Comparison of ENCODE assay signal across 9 mouse cellular contexts in genomic region chr6:124782436-124782835, GRCm38 (mm10). TPM values are rescaled to one million over a fixed set of nuclear protein-coding genes. Genes with fewer than 3 reads are reported as not detected.
DNase-seq lines count a peak whose midpoint lies in the region; ATAC-seq and TF ChIP-seq lines count a peak whose summit lies in the region.
"Had no signal": no experiment of that assay in that cellular context is flagged by ENCODE, and none has a peak within 500 bp of the region (broad histone marks: within the 10 kb centered on the region; RNA-seq: fewer than 3 reads in every experiment).

No protein-coding gene starts in this region.

- no peaks in the 10 kb centered on the region for H3K27me3 ChIP-seq in forebrain, postnatal 0 days (ENCODE audit: insufficient read depth, low read length)

- H3K27ac ChIP-seq in forebrain, postnatal 0 days (ENCODE audit: low read depth, low read length): no peak overlapping the region

- H3K36me3 ChIP-seq in forebrain, postnatal 0 days (ENCODE audit: insufficient read depth): no peaks in the 10 kb centered on the region

- H3K4me2 ChIP-seq in forebrain, postnatal 0 days (ENCODE audit: low read depth): no peak overlapping the region

- H3K4me1 ChIP-seq in forebrain, postnatal 0 days (ENCODE audit: insufficient read depth): peaks cover 2% of the 10 kb centered on the region; the same call in 1 of the 2 replicates

- no peak for TF ChIP-seq CTCF in forebrain, postnatal 0 days (IDR thresholded peaks at IDR 0.05; ENCODE audit: low read depth)

- H3K9me3 ChIP-seq in forebrain, postnatal 0 days (ENCODE audit: low read length): no peaks in the 10 kb centered on the region

- peak; percentile 23 to 28 for DNase-seq in cerebellum, postnatal 25 days
- no peak for DNase-seq in cerebellum, adult 9-11 months
- peak; percentile 67 for DNase-seq in MN1 (ENCODE audit: low spot score)
- no peak for DNase-seq in forebrain, postnatal 0 days
- DNase-seq in kidney, postnatal 4 days: peak; percentile 57 to 73
- DNase-seq in natural killer cell, adult 2 months (ENCODE audit: low spot score in 2 of 2): peak; percentile 49 to 50
- DNase-seq in left cerebral cortex, adult 8-10 months (ENCODE audit: low spot score in 2 of 2): no peak
- no peak for DNase-seq in left cerebral cortex, adult 11 months (ENCODE audit: low spot score)

- ATAC-seq in forebrain, postnatal 0 days: 0 out of 2 replicates have a peak, but pooled peaks have one; percentile 12

- H3K4me3 ChIP-seq in forebrain, postnatal 0 days (ENCODE audit: low read depth, low read length): no peak overlapping the region

- WGBS in forebrain, postnatal 0 days: 32% methylated on average over 6 of the region's 6 CpGs

- H3K9ac ChIP-seq in forebrain, postnatal 0 days: no peak overlapping the region

RNA-seq across cellular contexts. Expression of gene Lrrc23, which starts 2.9 kb away (rescaled TPM):
- total RNA-seq in forebrain, postnatal 0 days (2014; rRNA removed): 13.7 and 13.8 TPM in 2 replicates
- polyA plus RNA-seq in forebrain, postnatal 0 days (2015; fragmentation: Nextera tagmentation; extraction: Ambion mirVana): 9.6 and 14.7 TPM in 2 replicates
- 1 to 10 TPM; 2.3 to 3.4 (median 2.7) TPM for total RNA-seq in left cerebral cortex, adult 8-10 months (2022)
- total RNA-seq: liver, adult 2 months had no signal
- polyA plus RNA-seq: liver, adult 2 months had no signal

RNA-seq across cellular contexts. Expression of gene Eno2, which starts 13.0 kb away (rescaled TPM):
- 130 and 148 TPM in 2 replicates for total RNA-seq in forebrain, postnatal 0 days (2014; rRNA removed)
- 88.5 and 113 TPM in 2 replicates for polyA plus RNA-seq in forebrain, postnatal 0 days (2015; fragmentation: Nextera tagmentation; extraction: Ambion mirVana)
- 1,000 to 10,000 TPM; 1,117 to 1,267 (median 1,165) TPM for total RNA-seq in left cerebral cortex, adult 8-10 months (2022)

RNA-seq across cellular contexts. Expression of gene Spsb2, which starts 26.0 kb away (rescaled TPM):
- 4.3 and 6.0 TPM in 2 replicates for total RNA-seq in forebrain, postnatal 0 days (2014; rRNA removed)
- polyA plus RNA-seq in forebrain, postnatal 0 days (2015; fragmentation: Nextera tagmentation; extraction: Ambion mirVana): 6.8 and 7.0 TPM in 2 replicates
- total RNA-seq in left cerebral cortex, adult 8-10 months (2022): 1 to 10 TPM; 4.0 to 5.8 (median 5.0) TPM

RNA-seq across cellular contexts. Expression of gene Atn1, which starts 26.1 kb away (rescaled TPM):
- total RNA-seq in forebrain, postnatal 0 days (2014; rRNA removed): 15.0 and 16.7 TPM in 2 replicates
- polyA plus RNA-seq in forebrain, postnatal 0 days (2015; fragmentation: Nextera tagmentation; extraction: Ambion mirVana): 19.3 and 24.2 TPM in 2 replicates
- 100 to 1,000 TPM; 146 to 166 (median 159) TPM for total RNA-seq in left cerebral cortex, adult 8-10 months (2022)

RNA-seq across cellular contexts. Expression of gene Gm45234, which starts 26.6 kb away (rescaled TPM):
- total RNA-seq in forebrain, postnatal 0 days (2014; rRNA removed): not detected in 2 replicates
- polyA plus RNA-seq in forebrain, postnatal 0 days (2015; fragmentation: Nextera tagmentation; extraction: Ambion mirVana): 0.11 TPM in 1 of 2 replicates, not detected in the other
- total RNA-seq in left cerebral cortex, adult 8-10 months (2022): not detected
- total RNA-seq: liver, adult 2 months had no signal
- polyA plus RNA-seq: liver, adult 2 months had no signal

Comparison
In these comparisons a context has a peak if more than half of its experiments do, and no peak if none do; other contexts are left out.
1. DNase-seq: peak in cerebellum, postnatal 25 days (2 of 2), MN1 (single experiment), kidney, postnatal 4 days (2 of 2) and natural killer cell, adult 2 months (2 of 2); none in cerebellum, adult 9-11 months (single experiment), forebrain, postnatal 0 days (single experiment), left cerebral cortex, adult 8-10 months (0 of 2) and left cerebral cortex, adult 11 months (single experiment).